Mouse (Mus musculus): ENCODE measurements at regions not wholly inside any gene's neighbourhood (a gene's known extent, or its start where the extent isn't known, plus 50 kb on each side); places are given as distances from the start of the nearest gene placed in this dataset.

GRCm38 (mm10) chr7:70756676-70757075 is 390.1 kb upstream of the Nr2f2 start:
- TF ChIP-seq GATA1 (IDR thresholded peaks at IDR 0.05; ENCODE audit: borderline replicate concordance, low read length): no peak
- TF ChIP-seq FLI1 (IDR thresholded peaks at IDR 0.05; ENCODE audit: low read length): no peak

All from megakaryocyte, embryonic 14.5 days (primary cell).